Mouse (Mus musculus): ENCODE data around the gene Plxna1. TPM values are rescaled to one million over a fixed set of nuclear protein-coding genes. Genes with fewer than 3 reads are reported as not detected.
A peak's percentile ranks its signal among the peaks of the same experiment; 100 is the strongest.

The Plxna1 gene
- polyA plus RNA-seq, 1 experiment, result 27.1 TPM

DNA sequence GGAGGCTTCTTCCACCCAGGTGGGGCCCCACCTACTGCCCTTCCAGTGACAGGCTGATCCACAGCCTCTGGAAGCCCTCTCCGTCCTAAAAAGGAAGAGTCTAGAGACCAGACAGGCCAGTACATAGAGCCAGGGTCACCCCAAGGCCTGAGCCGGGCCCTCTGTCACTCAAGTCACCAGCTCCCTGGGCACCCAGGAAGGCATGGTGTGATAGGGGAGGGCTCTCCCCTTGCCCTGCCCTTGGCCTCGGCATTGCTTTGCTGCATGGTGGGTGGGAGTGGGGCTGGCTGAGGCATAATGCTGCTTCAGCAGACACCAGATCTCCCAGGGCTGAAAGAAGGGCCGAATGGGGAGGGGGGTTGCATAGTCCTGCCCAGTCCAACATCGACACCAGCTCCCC lies 8.3 kb downstream of the Plxna1 start:
- peaks cover 12% of the 10 kb centered on the region for H3K4me1 ChIP-seq (ENCODE audit: control insufficient read depth, insufficient read depth, low read length)
- no peak overlapping the region for H3K4me3 ChIP-seq (ENCODE audit: control insufficient read depth, low read depth, low read length)
- no peak for TF ChIP-seq CTCF (IDR thresholded peaks at IDR 0.05; ENCODE audit: control insufficient read depth, insufficient read depth, insufficient replicate concordance, low read depth, low read length)
- no peak for TF ChIP-seq POLR2A (IDR thresholded peaks at IDR 0.05; ENCODE audit: control insufficient read depth, low read depth, low read length)
- no peaks in the 10 kb centered on the region for H3K36me3 ChIP-seq (ENCODE audit: control insufficient read depth, insufficient read depth, low read length)
- no peaks in the 10 kb centered on the region for H3K27me3 ChIP-seq (ENCODE audit: control insufficient read depth, insufficient read depth, low read length)
- no peak overlapping the region for H3K27ac ChIP-seq (ENCODE audit: control insufficient read depth, insufficient read depth, low read depth, low read length)

DNA sequence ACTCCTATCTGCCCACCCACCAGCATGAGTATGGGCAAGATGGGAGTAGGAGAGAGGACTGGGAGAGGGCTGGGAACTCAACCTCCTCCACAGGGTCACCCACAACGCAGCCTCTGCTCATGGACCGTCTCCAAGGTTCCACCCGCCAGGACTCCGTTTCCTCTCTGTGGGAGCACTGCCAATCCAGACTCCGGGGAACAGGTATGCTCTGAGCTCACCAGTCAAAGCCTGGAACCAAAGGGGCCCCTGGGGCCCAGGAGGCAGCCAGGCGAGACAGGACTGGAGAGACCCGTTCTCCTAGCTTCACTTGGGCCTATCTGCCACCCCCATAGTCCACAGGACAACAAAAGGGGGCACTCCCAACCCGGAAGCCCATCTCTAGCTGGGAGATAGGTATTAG lies 9.3 kb downstream of the Plxna1 start:
- no peak for TF ChIP-seq CTCF (IDR thresholded peaks at IDR 0.05; ENCODE audit: control insufficient read depth, insufficient read depth, insufficient replicate concordance, low read depth, low read length)
- no peak for TF ChIP-seq POLR2A (IDR thresholded peaks at IDR 0.05; ENCODE audit: control insufficient read depth, low read depth, low read length)
- no peak overlapping the region for H3K27ac ChIP-seq (ENCODE audit: control insufficient read depth, insufficient read depth, low read depth, low read length)
- no peaks in the 10 kb centered on the region for H3K36me3 ChIP-seq (ENCODE audit: control insufficient read depth, insufficient read depth, low read length)
- H3K4me3 ChIP-seq (ENCODE audit: control insufficient read depth, low read depth, low read length), result no peak overlapping the region
- peaks cover 8% of the 10 kb centered on the region; the same call in 1 of the 2 replicates for H3K4me1 ChIP-seq (ENCODE audit: control insufficient read depth, insufficient read depth, low read length)
- no peaks in the 10 kb centered on the region for H3K27me3 ChIP-seq (ENCODE audit: control insufficient read depth, insufficient read depth, low read length)

DNA sequence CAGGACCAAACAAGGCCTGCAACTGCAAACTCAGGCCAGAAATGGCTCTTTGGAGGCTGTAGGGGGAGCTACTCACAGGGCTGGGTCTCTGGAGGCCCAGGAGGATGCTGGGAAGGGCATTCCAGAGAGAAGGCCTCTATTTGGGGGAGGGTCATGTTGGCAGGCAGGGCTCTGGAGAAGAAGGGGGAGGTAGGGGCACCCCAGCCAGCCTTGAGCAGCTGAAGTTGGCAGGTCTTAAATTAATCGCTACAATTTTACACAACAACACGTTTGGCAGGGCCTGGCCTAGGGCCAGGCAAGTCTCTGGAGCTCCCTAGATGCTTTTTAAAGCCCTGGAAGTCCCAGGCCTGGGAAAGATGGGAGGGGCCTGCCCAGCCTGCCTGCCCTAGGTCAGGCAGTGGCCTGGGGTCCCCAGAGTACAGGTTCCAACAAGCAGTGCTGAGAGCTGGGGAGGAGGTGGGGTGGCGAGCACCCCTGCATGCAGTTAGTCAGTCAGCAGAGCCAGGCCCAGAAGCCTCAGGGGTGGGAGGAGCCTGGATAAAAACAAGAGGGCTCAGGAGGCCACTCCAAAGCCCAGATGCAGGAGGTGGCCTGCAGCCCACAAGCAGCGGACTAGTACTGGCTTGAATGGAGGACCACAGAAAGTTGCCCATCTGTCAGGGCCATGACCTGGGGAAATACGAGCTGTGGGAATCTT lies 10.8 kb downstream of the Plxna1 start:
- peaks cover 8% of the 10 kb centered on the region; the same call in 1 of the 2 replicates for H3K4me1 ChIP-seq (ENCODE audit: control insufficient read depth, insufficient read depth, low read length)

DNA sequence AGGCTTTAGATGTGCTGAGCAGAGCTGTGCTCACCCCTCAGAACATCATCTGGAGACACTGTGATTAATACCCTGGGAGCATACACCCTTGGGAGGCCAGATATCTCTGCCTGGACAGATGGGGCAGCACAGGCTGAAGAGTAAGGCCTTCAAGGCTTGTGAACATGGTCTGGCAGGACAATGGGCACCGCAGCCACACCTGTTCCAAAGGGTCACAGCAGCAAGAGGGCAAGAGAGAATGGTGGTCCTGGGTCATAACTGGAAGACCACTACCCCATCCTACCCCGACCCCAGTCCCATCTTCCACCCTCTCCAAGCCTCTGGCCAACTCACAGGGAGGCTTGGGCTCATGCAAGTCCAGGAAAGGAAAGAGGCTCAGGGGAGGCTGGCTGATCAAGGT lies 11.9 kb downstream of the Plxna1 start:
- Histone ChIP-seq H3K4me1 (ENCODE audit: control insufficient read depth, insufficient read depth, low read length) (peaks cover 10% of the 10 kb centered on the region; the same call in 1 of the 2 replicates), H3K27me3 (ENCODE audit: control insufficient read depth, insufficient read depth, low read length) (no peaks in the 10 kb centered on the region), H3K36me3 (ENCODE audit: control insufficient read depth, insufficient read depth, low read length) (no peaks in the 10 kb centered on the region), H3K27ac (ENCODE audit: control insufficient read depth, insufficient read depth, low read depth, low read length) (peak overlapping the region; percentile 10; the same call in 1 of the 2 replicates), H3K4me3 (ENCODE audit: control insufficient read depth, low read depth, low read length) (no peak overlapping the region)
- TF ChIP-seq POLR2A (IDR thresholded peaks at IDR 0.05; ENCODE audit: control insufficient read depth, low read depth, low read length) (no peak), CTCF (IDR thresholded peaks at IDR 0.05; ENCODE audit: control insufficient read depth, insufficient read depth, insufficient replicate concordance, low read depth, low read length) (no peak)

More for the DNA sequence above, 10.8 kb downstream of the Plxna1 start:
- Histone ChIP-seq H3K27ac (ENCODE audit: control insufficient read depth, insufficient read depth, low read depth, low read length) (no peak overlapping the region), H3K27me3 (ENCODE audit: control insufficient read depth, insufficient read depth, low read length) (no peaks in the 10 kb centered on the region), H3K36me3 (ENCODE audit: control insufficient read depth, insufficient read depth, low read length) (no peaks in the 10 kb centered on the region), H3K4me3 (ENCODE audit: control insufficient read depth, low read depth, low read length) (no peak overlapping the region)
- TF ChIP-seq POLR2A (IDR thresholded peaks at IDR 0.05; ENCODE audit: control insufficient read depth, low read depth, low read length) (no peak), CTCF (IDR thresholded peaks at IDR 0.05; ENCODE audit: control insufficient read depth, insufficient read depth, insufficient replicate concordance, low read depth, low read length) (no peak)

DNA sequence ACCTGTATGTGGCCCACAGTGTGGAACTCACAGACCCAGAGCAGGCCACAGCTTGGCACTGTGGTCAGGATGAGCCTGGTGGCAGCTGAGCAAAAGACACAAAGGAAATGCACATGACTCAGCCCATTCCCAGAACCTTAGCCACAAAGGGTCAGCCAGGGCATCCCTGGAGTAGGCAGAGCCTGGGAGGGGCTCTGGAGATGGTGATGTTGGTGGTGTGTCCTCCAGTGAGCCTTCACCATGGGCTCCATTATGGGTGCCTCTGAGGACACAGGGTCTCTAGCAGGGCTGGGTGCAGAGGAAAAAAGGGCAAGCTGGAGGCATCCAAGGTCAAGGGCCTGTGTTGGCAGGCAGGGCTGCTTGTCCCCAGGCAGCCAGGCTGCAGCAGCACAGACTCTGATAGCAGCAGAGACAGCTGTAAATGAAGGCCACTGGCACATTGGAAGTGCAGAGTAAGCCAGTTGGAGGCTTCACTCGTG lies 12.3 kb downstream of the Plxna1 start:
- TF ChIP-seq CTCF (IDR thresholded peaks at IDR 0.05; ENCODE audit: control insufficient read depth, insufficient read depth, insufficient replicate concordance, low read depth, low read length) (no peak), POLR2A (IDR thresholded peaks at IDR 0.05; ENCODE audit: control insufficient read depth, low read depth, low read length) (no peak)
- peaks cover 10% of the 10 kb centered on the region; the same call in 1 of the 2 replicates for H3K4me1 ChIP-seq (ENCODE audit: control insufficient read depth, insufficient read depth, low read length)
- H3K27me3 ChIP-seq (ENCODE audit: control insufficient read depth, insufficient read depth, low read length), result no peaks in the 10 kb centered on the region
- H3K4me3 ChIP-seq (ENCODE audit: control insufficient read depth, low read depth, low read length), result no peak overlapping the region
- H3K36me3 ChIP-seq (ENCODE audit: control insufficient read depth, insufficient read depth, low read length), result no peaks in the 10 kb centered on the region
- H3K27ac ChIP-seq (ENCODE audit: control insufficient read depth, insufficient read depth, low read depth, low read length), result peak overlapping the region; percentile 12

DNA sequence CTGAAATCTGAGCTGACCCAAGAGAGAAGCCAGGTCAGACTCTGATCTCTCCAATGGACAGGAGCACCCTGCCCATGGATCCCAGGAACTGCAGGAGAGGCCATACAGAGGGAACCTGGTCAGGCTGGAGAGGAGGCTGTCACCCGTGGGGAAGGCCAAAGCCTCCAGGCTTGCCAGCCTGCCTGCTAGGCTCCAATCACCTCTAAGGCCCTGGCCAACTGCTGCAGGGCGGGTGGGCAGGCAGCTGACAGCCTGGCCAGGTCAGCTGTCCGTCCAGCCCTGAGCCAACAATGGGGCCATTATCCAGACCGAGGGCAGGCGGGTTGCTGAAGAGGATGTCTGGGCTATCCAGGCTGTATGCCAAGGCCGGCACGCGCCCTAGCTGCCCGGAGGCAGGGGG lies 14.1 kb downstream of the Plxna1 start:
- Histone ChIP-seq H3K36me3 (ENCODE audit: control insufficient read depth, insufficient read depth, low read length) (no peaks in the 10 kb centered on the region), H3K27ac (ENCODE audit: control insufficient read depth, insufficient read depth, low read depth, low read length) (no peak overlapping the region), H3K4me1 (ENCODE audit: control insufficient read depth, insufficient read depth, low read length) (peaks cover 10% of the 10 kb centered on the region; the same call in 1 of the 2 replicates), H3K4me3 (ENCODE audit: control insufficient read depth, low read depth, low read length) (peak overlapping the region; percentile 14; the same call in 1 of the 2 replicates), H3K27me3 (ENCODE audit: control insufficient read depth, insufficient read depth, low read length) (no peaks in the 10 kb centered on the region)
- TF ChIP-seq POLR2A (IDR thresholded peaks at IDR 0.05; ENCODE audit: control insufficient read depth, low read depth, low read length) (no peak), CTCF (IDR thresholded peaks at IDR 0.05; ENCODE audit: control insufficient read depth, insufficient read depth, insufficient replicate concordance, low read depth, low read length) (no peak)

DNA sequence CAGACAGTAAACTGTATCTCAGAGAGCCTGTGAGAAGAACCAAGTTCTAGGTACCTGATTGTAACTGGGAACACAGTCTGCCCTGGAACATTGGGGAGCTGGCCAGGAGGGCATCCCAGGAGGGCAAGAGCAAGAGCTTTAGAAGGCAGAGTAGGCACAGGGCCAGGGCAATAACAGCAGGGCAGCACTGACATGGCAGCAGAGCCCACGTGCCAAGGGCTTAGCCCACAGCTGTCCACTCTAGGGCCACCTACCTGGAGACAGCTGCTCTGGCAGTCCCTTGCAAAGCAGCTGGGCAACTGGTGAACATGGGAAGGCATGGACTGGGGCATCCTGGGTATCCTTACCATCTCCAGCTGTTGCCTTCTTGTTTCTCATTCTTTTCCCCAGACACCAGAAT lies 14.6 kb downstream of the Plxna1 start:
- Histone ChIP-seq H3K4me3 (ENCODE audit: control insufficient read depth, low read depth, low read length) (no peak overlapping the region; the same call in 1 of the 2 replicates), H3K36me3 (ENCODE audit: control insufficient read depth, insufficient read depth, low read length) (no peaks in the 10 kb centered on the region), H3K27ac (ENCODE audit: control insufficient read depth, insufficient read depth, low read depth, low read length) (no peak overlapping the region), H3K4me1 (ENCODE audit: control insufficient read depth, insufficient read depth, low read length) (peaks cover 10% of the 10 kb centered on the region; the same call in 1 of the 2 replicates), H3K27me3 (ENCODE audit: control insufficient read depth, insufficient read depth, low read length) (no peaks in the 10 kb centered on the region)
- TF ChIP-seq CTCF (IDR thresholded peaks at IDR 0.05; ENCODE audit: control insufficient read depth, insufficient read depth, insufficient replicate concordance, low read depth, low read length) (no peak), POLR2A (IDR thresholded peaks at IDR 0.05; ENCODE audit: control insufficient read depth, low read depth, low read length) (no peak)
